Mouse (Mus musculus) regulatory T cell (primary cell): Measurements from ENCODE around the gene Rgs2.

Experiments used
- in situ Hi-C: fragments of 300-600 bp; cut with MboI, MseI; formaldehyde crosslinking; loops from one replicate; pipeline ENCODE4 v1.15.1; 2025; ENCODE audit warnings: high pct_unique_total_duplicates

Gene Rgs2

GRCm38 (mm10) chr1:143984988-143985625, 18.9 kb downstream of the Rgs2 start:
- in situ Hi-C loops = loop anchor here (5.0 kb wide), 1 partner anchor 43 kb away; no protein-coding TSS in a partner anchor

GRCm38 (mm10) chr1:143982765-143983312, 21.1 kb downstream of the Rgs2 start:
- in situ Hi-C loops = no loop called here

- in situ Hi-C loops = no loop called here
Observed at GRCm38 (mm10) chr1:143982085-143982764, 21.7 kb downstream of the Rgs2 start.

GRCm38 (mm10) chr1:143980811-143981210, 23.1 kb downstream of the Rgs2 start:
- in situ Hi-C loops = no loop called here

GRCm38 (mm10) chr1:143974637-143975036, 29.3 kb downstream of the Rgs2 start:
- in situ Hi-C loops = loop anchor here (10.0 kb wide), 1 partner anchor 1220 kb away; no protein-coding TSS in a partner anchor

GRCm38 (mm10) chr1:143962301-143962700, 41.7 kb downstream of the Rgs2 start:
- in situ Hi-C loops = no loop called here

- in situ Hi-C loops = no loop called here
Observed at GRCm38 (mm10) chr1:143960340-143960739, 43.6 kb downstream of the Rgs2 start.

- in situ Hi-C loops = no loop called here
Observed at GRCm38 (mm10) chr1:143956090-143956489, 47.9 kb downstream of the Rgs2 start.

GRCm38 (mm10) chr1:143952841-143953240, 51.1 kb downstream of the Rgs2 start:
- in situ Hi-C loops = loop anchor here (5.0 kb wide), 1 partner anchor 56 kb away; no protein-coding TSS in a partner anchor
